Mouse (Mus musculus): ENCODE results near the gene Asb9. TPM values are rescaled to one million over a fixed set of nuclear protein-coding genes. Genes with fewer than 3 reads are reported as not detected.
A peak's percentile ranks its signal among the peaks of the same experiment; 100 is the strongest.

Asb9 gene
- 0.13 TPM in 1 of 2 replicates, not detected in the other for polyA plus RNA-seq (2015; fragmentation: Nextera tagmentation; extraction: Ambion mirVana)

- no peak within 1 kb of the TSS for H3K4me2 ChIP-seq
- no peak within 1 kb of the TSS for H3K4me3 ChIP-seq
- no peaks in the 10 kb centered on the region for H3K27me3 ChIP-seq
- ATAC-seq (ENCODE audit: low FRiP score, low read depth): no peak
- no peaks in the 10 kb centered on the region for H3K4me1 ChIP-seq (replicated peaks)
- H3K36me3 ChIP-seq: no peaks in the 10 kb centered on the region
- H3K9ac ChIP-seq: no peak within 1 kb of the TSS
- no peaks in the 10 kb centered on the region for H3K9me3 ChIP-seq
- 74% methylated on average over 10 of the region's 10 CpGs for WGBS
- H3K27ac ChIP-seq (replicated peaks): no peak within 1 kb of the TSS
Observed at GRCm38 (mm10) chrX:164505709-164506498, at the start of gene Asb9. TSS of gene Asb9 (plus strand) at chrX:164506327.

- H3K4me3 ChIP-seq: no peak overlapping the region
- no peaks in the 10 kb centered on the region for H3K4me1 ChIP-seq (replicated peaks)
- no peak overlapping the region for H3K27ac ChIP-seq (replicated peaks)
- H3K9ac ChIP-seq: no peak overlapping the region
- no peaks in the 10 kb centered on the region for H3K9me3 ChIP-seq
- H3K4me2 ChIP-seq: no peak overlapping the region
- ATAC-seq (ENCODE audit: low FRiP score, low read depth): no peak
- no peaks in the 10 kb centered on the region for H3K36me3 ChIP-seq
- no peaks in the 10 kb centered on the region for H3K27me3 ChIP-seq
- 79% methylated on average over 6 of the region's 6 CpGs for WGBS
Observed at GRCm38 (mm10) chrX:164459205-164459878, 46.8 kb upstream of the Asb9 start.

DNA sequence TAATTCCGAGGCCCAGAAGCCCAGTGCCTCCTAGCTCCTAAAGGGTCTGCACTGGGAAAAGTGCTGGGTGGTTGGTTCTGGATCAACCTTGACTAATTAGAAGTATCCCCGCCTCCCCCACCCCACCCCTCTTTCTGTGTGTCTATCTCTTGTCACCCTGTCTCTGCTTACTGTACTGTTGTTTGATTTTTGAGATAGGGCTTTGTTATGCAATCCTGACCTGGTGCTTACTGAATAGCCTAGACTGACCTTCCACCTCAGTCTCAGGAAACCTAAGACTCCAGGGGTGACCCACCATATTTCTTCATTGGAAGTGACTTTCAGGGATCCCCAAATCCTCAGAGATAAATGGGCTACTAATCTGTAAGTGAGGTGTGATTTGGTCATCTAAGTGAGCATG, 3.9 kb upstream of the Asb9 start:
- Histone ChIP-seq H3K4me1 (replicated peaks) (no peaks in the 10 kb centered on the region), H3K27me3 (no peaks in the 10 kb centered on the region), H3K9me3 (no peaks in the 10 kb centered on the region), H3K27ac (replicated peaks) (no peak overlapping the region), H3K4me3 (no peak overlapping the region), H3K9ac (no peak overlapping the region), H3K4me2 (no peak overlapping the region), H3K36me3 (no peaks in the 10 kb centered on the region)
- no peak for ATAC-seq (ENCODE audit: low FRiP score, low read depth)
- 80% methylated on average over 2 of the region's 2 CpGs for WGBS

DNA sequence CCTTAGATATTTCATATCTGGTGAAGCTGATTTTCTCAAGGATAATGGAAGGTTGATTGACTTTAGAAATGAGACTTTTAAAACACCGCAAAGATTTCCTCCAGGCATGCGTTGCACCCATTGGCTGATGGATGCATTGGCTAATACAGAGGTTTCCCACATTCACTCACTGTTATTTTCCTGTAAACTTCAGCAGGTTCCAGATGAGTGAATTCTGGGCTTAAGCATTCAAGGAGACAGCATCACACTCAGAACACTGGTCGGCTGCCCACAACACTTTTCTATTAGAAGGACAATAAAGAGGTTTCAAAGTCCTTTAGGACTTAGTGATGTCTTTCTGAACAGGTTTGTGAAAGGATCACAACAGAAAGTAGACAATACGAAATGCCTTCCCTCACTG, 941 bp downstream of the Asb9 start:
- 67% methylated on average over 4 of the region's 4 CpGs for WGBS

DNA sequence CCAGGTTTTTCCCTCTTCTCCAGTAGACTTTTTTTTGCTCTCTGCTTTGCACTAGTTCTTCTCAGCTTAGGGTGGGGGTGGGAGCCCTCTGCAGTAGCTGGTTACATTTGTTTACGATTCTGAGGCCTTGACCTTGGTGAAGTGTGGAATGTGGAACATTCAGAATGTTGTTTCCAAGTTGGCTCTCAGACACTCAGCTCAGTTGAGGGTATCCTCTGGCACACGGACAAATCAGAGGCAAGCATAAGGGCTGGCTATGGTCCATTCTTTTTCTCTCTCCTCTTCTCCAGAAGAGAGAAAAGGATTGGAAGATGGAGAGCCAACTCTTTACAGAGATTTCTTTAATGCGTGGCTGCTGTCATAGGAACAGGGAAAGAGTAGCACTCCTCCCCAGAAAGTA, 2.6 kb downstream of the Asb9 start:
- no peaks in the 10 kb centered on the region for H3K9me3 ChIP-seq
- H3K4me1 ChIP-seq (replicated peaks): no peaks in the 10 kb centered on the region
- H3K4me2 ChIP-seq: no peak overlapping the region
- H3K27ac ChIP-seq (replicated peaks): no peak overlapping the region
- WGBS: 66% methylated on average over 3 of the region's 3 CpGs
- H3K4me3 ChIP-seq: no peak overlapping the region
- peak; percentile 69; the same call in 1 of the 2 replicates for ATAC-seq (ENCODE audit: low FRiP score, low read depth)
- H3K9ac ChIP-seq: no peak overlapping the region
- H3K27me3 ChIP-seq: no peaks in the 10 kb centered on the region
- no peaks in the 10 kb centered on the region for H3K36me3 ChIP-seq

More for the DNA sequence above, 941 bp downstream of the Asb9 start:
- H3K9me3 ChIP-seq: no peaks in the 10 kb centered on the region
- H3K4me3 ChIP-seq: no peak overlapping the region
- H3K27ac ChIP-seq (replicated peaks): no peak overlapping the region
- no peaks in the 10 kb centered on the region for H3K36me3 ChIP-seq
- ATAC-seq (ENCODE audit: low FRiP score, low read depth): no peak
- H3K4me1 ChIP-seq (replicated peaks): no peaks in the 10 kb centered on the region
- no peaks in the 10 kb centered on the region for H3K27me3 ChIP-seq
- no peak overlapping the region for H3K9ac ChIP-seq
- no peak overlapping the region for H3K4me2 ChIP-seq

DNA sequence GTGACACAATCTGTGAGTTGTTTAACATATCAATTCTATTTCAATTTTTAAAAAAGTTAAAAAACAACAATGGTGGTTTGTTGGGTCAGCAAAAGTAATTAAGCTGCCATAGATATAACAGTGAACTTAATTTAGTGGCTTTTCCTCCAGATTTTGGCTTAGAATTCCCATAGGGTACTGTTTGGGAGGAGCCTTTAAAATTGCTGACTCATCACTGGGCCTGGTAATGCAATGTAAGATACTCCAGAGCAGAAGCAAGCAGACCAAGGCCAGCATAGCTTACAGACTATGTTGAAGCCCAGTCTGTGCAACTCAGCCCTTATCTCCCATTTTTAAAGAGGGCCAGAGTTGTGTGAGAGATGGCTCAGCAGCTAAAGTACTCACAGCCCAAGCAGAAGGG, 16.0 kb downstream of the Asb9 start:
- H3K27me3 ChIP-seq: no peaks in the 10 kb centered on the region
- no peaks in the 10 kb centered on the region for H3K9me3 ChIP-seq
- no peaks in the 10 kb centered on the region for H3K4me1 ChIP-seq (replicated peaks)

GRCm38 (mm10) chrX:164526566-164526965, 20.4 kb downstream of the Asb9 start:
- H3K9me3 ChIP-seq: no peaks in the 10 kb centered on the region
- 41% methylated on average over 1 of the region's 1 CpGs for WGBS
- ATAC-seq (ENCODE audit: low FRiP score, low read depth): no peak
- no peaks in the 10 kb centered on the region for H3K36me3 ChIP-seq
- no peak overlapping the region for H3K4me3 ChIP-seq
- H3K27me3 ChIP-seq: no peaks in the 10 kb centered on the region
- no peak overlapping the region for H3K9ac ChIP-seq
- no peaks in the 10 kb centered on the region for H3K4me1 ChIP-seq (replicated peaks)
- H3K4me2 ChIP-seq: no peak overlapping the region
- no peak overlapping the region for H3K27ac ChIP-seq (replicated peaks)

More for the DNA sequence above, 16.0 kb downstream of the Asb9 start:
- H3K4me3 ChIP-seq: no peak overlapping the region
- no peaks in the 10 kb centered on the region for H3K36me3 ChIP-seq
- H3K9ac ChIP-seq: no peak overlapping the region
- no peak overlapping the region for H3K27ac ChIP-seq (replicated peaks)
- ATAC-seq (ENCODE audit: low FRiP score, low read depth): no peak
- no peak overlapping the region for H3K4me2 ChIP-seq

- 35% methylated on average over 11 of the region's 11 CpGs for WGBS
- peak overlapping the region; percentile 21; the same call in 1 of the 2 replicates for H3K4me2 ChIP-seq
- no peak for ATAC-seq (ENCODE audit: low FRiP score, low read depth)
Observed at GRCm38 (mm10) chrX:164541436-164542317, 35.5 kb downstream of the Asb9 start.

GRCm38 (mm10) chrX:164570195-164570594, 64.1 kb downstream of the Asb9 start:
- Histone ChIP-seq H3K9ac (no peak overlapping the region), H3K27me3 (no peaks in the 10 kb centered on the region), H3K27ac (replicated peaks) (no peak overlapping the region), H3K4me2 (no peak overlapping the region), H3K9me3 (no peaks in the 10 kb centered on the region), H3K4me1 (replicated peaks) (no peaks in the 10 kb centered on the region), H3K36me3 (no peaks in the 10 kb centered on the region), H3K4me3 (no peak overlapping the region)
- ATAC-seq (ENCODE audit: low FRiP score, low read depth): no peak
- WGBS: 35% methylated on average over 1 of the region's 1 CpGs

More at GRCm38 (mm10) chrX:164541436-164542317, 35.5 kb downstream of the Asb9 start:
- Histone ChIP-seq H3K9me3 (no peaks in the 10 kb centered on the region), H3K36me3 (no peaks in the 10 kb centered on the region), H3K27me3 (0 out of 2 replicates have a peak, but pooled peaks cover 3% of the 10 kb centered on the region), H3K9ac (no peak overlapping the region), H3K27ac (replicated peaks) (no peak overlapping the region), H3K4me1 (replicated peaks) (peaks cover 3% of the 10 kb centered on the region; the same call in 1 of the 2 replicates), H3K4me3 (no peak overlapping the region)

GRCm38 (mm10) chrX:164576967-164577366, 70.8 kb downstream of the Asb9 start:
- WGBS: 67% methylated on average over 2 of the region's 3 CpGs
- Histone ChIP-seq H3K27ac (replicated peaks) (no peak overlapping the region), H3K4me3 (no peak overlapping the region), H3K4me1 (replicated peaks) (no peaks in the 10 kb centered on the region), H3K9ac (no peak overlapping the region), H3K4me2 (no peak overlapping the region), H3K9me3 (no peaks in the 10 kb centered on the region), H3K27me3 (no peaks in the 10 kb centered on the region), H3K36me3 (no peaks in the 10 kb centered on the region)
- 0 out of 2 replicates have a peak, but pooled peaks have one; percentile 23 for ATAC-seq (ENCODE audit: low FRiP score, low read depth)
